Mouse (Mus musculus): ENCODE data around the gene Serpinb9f. TPM values are rescaled to one million over a fixed set of nuclear protein-coding genes. Genes with fewer than 3 reads are reported as not detected.
"Not testable (repeated sequence)": the region's sequence is repeated elsewhere in the genome, so short reads cannot be mapped to it uniquely, and the experiment has no call there.

Serpinb9f gene
- not detected in 2 replicates for polyA plus RNA-seq (2015; fragmentation: Nextera tagmentation; extraction: Ambion mirVana)

GRCm38 (mm10) chr13:33323777-33324176 lies at the start of gene Serpinb9f:
Gene Serpinb9f, plus strand, starts transcription at chr13:33324077.
- not testable (repeated sequence) for H3K4me2 ChIP-seq (replicated peaks; ENCODE audit: low read depth); H3K9ac ChIP-seq (ENCODE audit: low read length); H3K4me1 ChIP-seq (replicated peaks; ENCODE audit: control insufficient read depth, insufficient read depth); H3K27ac ChIP-seq (replicated peaks); DNase-seq (ENCODE audit: low spot score); ATAC-seq (ENCODE audit: low FRiP score, low TSS enrichment); H3K27me3 ChIP-seq (ENCODE audit: control insufficient read depth, insufficient read depth, low read length); H3K36me3 ChIP-seq (ENCODE audit: control insufficient read depth, insufficient read depth, low read length); H3K4me3 ChIP-seq (ENCODE audit: low read depth, low read length); H3K9me3 ChIP-seq (ENCODE audit: control insufficient read depth, low read length)
- WGBS: 85% methylated on average over 3 of the region's 3 CpGs

- not testable (repeated sequence) for DNase-seq (ENCODE audit: low spot score); H3K4me3 ChIP-seq (ENCODE audit: low read depth, low read length); H3K4me2 ChIP-seq (replicated peaks; ENCODE audit: low read depth); H3K9ac ChIP-seq (ENCODE audit: low read length); H3K36me3 ChIP-seq (ENCODE audit: control insufficient read depth, insufficient read depth, low read length); H3K27ac ChIP-seq (replicated peaks); H3K27me3 ChIP-seq (ENCODE audit: control insufficient read depth, insufficient read depth, low read length); ATAC-seq (ENCODE audit: low FRiP score, low TSS enrichment); H3K4me1 ChIP-seq (replicated peaks; ENCODE audit: control insufficient read depth, insufficient read depth); H3K9me3 ChIP-seq (ENCODE audit: control insufficient read depth, low read length)
- WGBS: 88% methylated on average over 4 of the region's 4 CpGs
Observed at GRCm38 (mm10) chr13:33308631-33309030, 15.2 kb upstream of the Serpinb9f start.

- H3K27me3 ChIP-seq (ENCODE audit: control insufficient read depth, insufficient read depth, low read length); H3K4me2 ChIP-seq (replicated peaks; ENCODE audit: low read depth); ATAC-seq (ENCODE audit: low FRiP score, low TSS enrichment); H3K36me3 ChIP-seq (ENCODE audit: control insufficient read depth, insufficient read depth, low read length); H3K4me3 ChIP-seq (ENCODE audit: low read depth, low read length); H3K27ac ChIP-seq (replicated peaks); H3K4me1 ChIP-seq (replicated peaks; ENCODE audit: control insufficient read depth, insufficient read depth); DNase-seq (ENCODE audit: low spot score); H3K9ac ChIP-seq (ENCODE audit: low read length); H3K9me3 ChIP-seq (ENCODE audit: control insufficient read depth, low read length): not testable (repeated sequence)
- WGBS: no CpG with 5 or more reads among the region's 1 CpGs
Observed at GRCm38 (mm10) chr13:33356666-33357065, 32.8 kb downstream of the Serpinb9f start.

Other genes starting within 250 kb of the Serpinb9f start
- 1.3 and 2.0 TPM in 2 replicates for gene Serpinb1b, start 245.5 kb upstream of the Serpinb9f start, polyA plus RNA-seq (2015; fragmentation: Nextera tagmentation; extraction: Ambion mirVana)
- not detected in 2 replicates for gene Serpinb9c, start 164.3 kb upstream of the Serpinb9f start, polyA plus RNA-seq (2015; fragmentation: Nextera tagmentation; extraction: Ambion mirVana)
- not detected in 2 replicates for gene Serpinb9d, start 131.1 kb upstream of the Serpinb9f start, polyA plus RNA-seq (2015; fragmentation: Nextera tagmentation; extraction: Ambion mirVana)
- gene Serpinb9e, start 74.5 kb upstream of the Serpinb9f start, polyA plus RNA-seq (2015; fragmentation: Nextera tagmentation; extraction: Ambion mirVana): not detected in 2 replicates
- not detected in 2 replicates for gene Gm11397, start 71.7 kb downstream of the Serpinb9f start, polyA plus RNA-seq (2015; fragmentation: Nextera tagmentation; extraction: Ambion mirVana)
- not detected in 2 replicates for gene Serpinb9g, start 160.7 kb downstream of the Serpinb9f start, polyA plus RNA-seq (2015; fragmentation: Nextera tagmentation; extraction: Ambion mirVana)